Comparison of ENCODE assay signal across 12 mouse cellular contexts in the genomic region with DNA sequence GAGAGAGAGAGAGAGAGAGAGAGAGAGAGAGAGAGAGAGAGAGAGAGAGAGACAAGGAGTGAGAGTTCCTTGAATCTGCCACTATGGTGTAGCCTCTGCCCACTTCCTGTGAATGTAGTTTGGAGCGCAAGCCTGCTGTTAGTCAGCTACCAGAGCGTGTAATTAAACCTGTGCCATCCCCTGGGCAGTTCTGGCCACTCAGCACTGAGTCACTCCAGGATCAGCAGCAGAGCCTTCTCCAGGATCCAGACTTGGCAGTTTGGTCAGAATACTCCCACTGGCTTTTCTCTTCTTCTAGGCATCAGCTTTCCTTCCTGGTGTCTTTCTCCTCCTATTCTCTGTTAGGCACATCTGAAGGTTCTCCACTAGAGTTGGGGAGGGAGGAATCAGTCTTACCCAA. TPM values are rescaled to one million over a fixed set of nuclear protein-coding genes. Genes with fewer than 3 reads are reported as not detected.
DNase-seq lines count a peak whose midpoint lies in the region; ATAC-seq and TF ChIP-seq lines count a peak whose summit lies in the region.
"Had no signal": no experiment of that assay in that cellular context is flagged by ENCODE, and none has a peak within 500 bp of the region (broad histone marks: within the 10 kb centered on the region; RNA-seq: fewer than 3 reads in every experiment).

No protein-coding gene starts in this region.

- TF ChIP-seq POLR2A in cerebellum, adult 2 months (IDR thresholded peaks at IDR 0.05; ENCODE audit: borderline replicate concordance, insufficient read depth, low read length), result no peak

- H3K4me1 ChIP-seq in cerebellum, adult 2 months (ENCODE audit: control insufficient read depth, insufficient read depth, low read length), result no peaks in the 10 kb centered on the region; the same call in 1 of the 2 replicates
- peaks cover 16% of the 10 kb centered on the region for H3K4me1 ChIP-seq in hindbrain, embryonic 16.5 days (ENCODE audit: control insufficient read depth, insufficient read depth, low read depth, low read length)
- H3K4me1 ChIP-seq in neural tube, embryonic 15.5 days, result peaks cover 29% of the 10 kb centered on the region

- H3K4me3 ChIP-seq in cerebellum, adult 2 months (replicated peaks; ENCODE audit: insufficient read depth, low read depth, low read length), result peak overlapping the region; percentile 91
- H3K4me3 ChIP-seq in hindbrain, embryonic 16.5 days (ENCODE audit: low read length), result peak overlapping the region; percentile 44
- peak overlapping the region; percentile 62 for H3K4me3 ChIP-seq in neural tube, embryonic 15.5 days (replicated peaks)
- H3K4me3 ChIP-seq: heart, embryonic 13.5 days had no signal

- peak overlapping the region; percentile 81; the same call in 1 of the 2 replicates for H3K27ac ChIP-seq in cerebellum, adult 2 months (ENCODE audit: insufficient read depth, low read length)
- no peak overlapping the region for H3K27ac ChIP-seq in hindbrain, embryonic 16.5 days (ENCODE audit: low read depth, low read length)
- no peak overlapping the region for H3K27ac ChIP-seq in neural tube, embryonic 15.5 days (replicated peaks)
- H3K27ac ChIP-seq: heart, embryonic 13.5 days had no signal

- H3K9ac ChIP-seq in hindbrain, embryonic 16.5 days (ENCODE audit: low read depth, low read length), result peak overlapping the region; percentile 31; the same call in 1 of the 2 replicates
- no peak overlapping the region for H3K9ac ChIP-seq in neural tube, embryonic 15.5 days (replicated peaks)
- H3K9ac ChIP-seq: heart, embryonic 13.5 days had no signal

- WGBS in cerebellum, adult 2 months, result 4% methylated on average over 2 of the region's 2 CpGs
- 47% methylated on average over 2 of the region's 2 CpGs for WGBS in hindbrain, embryonic 16.5 days
- 63% methylated on average over 2 of the region's 2 CpGs for WGBS in neural tube, embryonic 15.5 days

- peak overlapping the region; percentile 87 for H3K4me2 ChIP-seq in hindbrain, embryonic 16.5 days (ENCODE audit: low read length)
- peak overlapping the region; percentile 74 for H3K4me2 ChIP-seq in neural tube, embryonic 15.5 days
- H3K4me2 ChIP-seq: heart, embryonic 13.5 days had no signal

- no peaks in the 10 kb centered on the region for H3K27me3 ChIP-seq in cerebellum, adult 2 months (ENCODE audit: control insufficient read depth, insufficient read depth, low read length)
- 0 out of 2 replicates have a peak, but pooled peaks cover 2% of the 10 kb centered on the region for H3K27me3 ChIP-seq in hindbrain, embryonic 16.5 days (replicated peaks; ENCODE audit: control insufficient read depth, insufficient read depth, low read length)
- H3K27me3 ChIP-seq in neural tube, embryonic 15.5 days (replicated peaks), result peaks cover 11% of the 10 kb centered on the region

- H3K36me3 ChIP-seq in hindbrain, embryonic 16.5 days (ENCODE audit: control insufficient read depth, insufficient read depth, low read length), result no peaks in the 10 kb centered on the region
- H3K36me3 ChIP-seq in neural tube, embryonic 15.5 days, result no peaks in the 10 kb centered on the region
- H3K36me3 ChIP-seq: heart, embryonic 13.5 days had no signal

- peak; percentile 44 to 62 for DNase-seq in left cerebral cortex, adult 18-20 months (ENCODE audit: low spot score in 2 of 2)
- no peak for DNase-seq in left cerebral cortex, postnatal 4 days
- peak; percentile 76 to 89 for DNase-seq in cerebellum, adult 2 months
- no peak for DNase-seq in B cell, adult 2 months
- DNase-seq in gastrocnemius, adult 18-20 months (ENCODE audit: low spot score), result no peak
- DNase-seq: thymus, postnatal 36 days had no signal

- no peak for TF ChIP-seq CTCF in cerebellum, adult 2 months (IDR thresholded peaks at IDR 0.05; ENCODE audit: borderline replicate concordance, insufficient read depth, low read depth, low read length)

- no peaks in the 10 kb centered on the region for H3K9me3 ChIP-seq in hindbrain, embryonic 16.5 days (ENCODE audit: control insufficient read depth, low read length)
- H3K9me3 ChIP-seq in neural tube, embryonic 15.5 days (replicated peaks), result no peaks in the 10 kb centered on the region
- H3K9me3 ChIP-seq: heart, embryonic 13.5 days had no signal

- intact Hi-C loops in left cerebral cortex, postnatal 4 days (cut with DNase I), result no loop called here

- no peak for ATAC-seq in hindbrain, embryonic 16.5 days
- ATAC-seq in neural tube, embryonic 15.5 days (ENCODE audit: low FRiP score), result no peak
- ATAC-seq in inflammation-experienced regulatory T-cells, adult 6 months, result no peak
- ATAC-seq: lung, postnatal 0 days had no signal

RNA-seq across cellular contexts. Expression of a gene that starts 2.2 kb away (rescaled TPM):
- total RNA-seq in left cerebral cortex, adult 18-20 months (2021), result 100 to 1,000 TPM; 112 to 122 TPM
- total RNA-seq in left cerebral cortex, postnatal 4 days (2021), result 10 to 100 TPM; 17.4 to 17.7 TPM
- polyA plus RNA-seq in cerebellum, adult 2 months (2012; rRNA removed), result 48.2 and 52.6 TPM in 2 replicates
- polyA plus RNA-seq in hindbrain, embryonic 16.5 days (2015; fragmentation: Nextera tagmentation; extraction: Ambion mirVana), result 3.6 and 4.7 TPM in 2 replicates
- 3.8 and 4.8 TPM in 2 replicates for polyA plus RNA-seq in neural tube, embryonic 15.5 days (2015; fragmentation: Nextera tagmentation; extraction: Ambion mirVana)
- not detected for polyA plus RNA-seq in inflammation-experienced regulatory T-cells, adult 6 months (2017; shearing (Covaris generic))
- not detected for total RNA-seq in gastrocnemius, adult 18-20 months (2021)
- polyA plus RNA-seq: heart, embryonic 13.5 days; kidney, embryonic 14.5 days; lung, postnatal 0 days had no signal

Comparison
In these comparisons a context has a peak if more than half of its experiments do, and no peak if none do; other contexts are left out.
1. DNase-seq: peak in left cerebral cortex, adult 18-20 months (2 of 2) and cerebellum, adult 2 months (2 of 2); none in left cerebral cortex, postnatal 4 days (single experiment), B cell, adult 2 months (0 of 2) and gastrocnemius, adult 18-20 months (single experiment).
2. Peak in every context shown above with its lines, with median percentiles within 50 percentile points of each other: H3K4me3 ChIP-seq.